10 mouse cellular contexts compared by ENCODE assay signal in the genomic region with DNA sequence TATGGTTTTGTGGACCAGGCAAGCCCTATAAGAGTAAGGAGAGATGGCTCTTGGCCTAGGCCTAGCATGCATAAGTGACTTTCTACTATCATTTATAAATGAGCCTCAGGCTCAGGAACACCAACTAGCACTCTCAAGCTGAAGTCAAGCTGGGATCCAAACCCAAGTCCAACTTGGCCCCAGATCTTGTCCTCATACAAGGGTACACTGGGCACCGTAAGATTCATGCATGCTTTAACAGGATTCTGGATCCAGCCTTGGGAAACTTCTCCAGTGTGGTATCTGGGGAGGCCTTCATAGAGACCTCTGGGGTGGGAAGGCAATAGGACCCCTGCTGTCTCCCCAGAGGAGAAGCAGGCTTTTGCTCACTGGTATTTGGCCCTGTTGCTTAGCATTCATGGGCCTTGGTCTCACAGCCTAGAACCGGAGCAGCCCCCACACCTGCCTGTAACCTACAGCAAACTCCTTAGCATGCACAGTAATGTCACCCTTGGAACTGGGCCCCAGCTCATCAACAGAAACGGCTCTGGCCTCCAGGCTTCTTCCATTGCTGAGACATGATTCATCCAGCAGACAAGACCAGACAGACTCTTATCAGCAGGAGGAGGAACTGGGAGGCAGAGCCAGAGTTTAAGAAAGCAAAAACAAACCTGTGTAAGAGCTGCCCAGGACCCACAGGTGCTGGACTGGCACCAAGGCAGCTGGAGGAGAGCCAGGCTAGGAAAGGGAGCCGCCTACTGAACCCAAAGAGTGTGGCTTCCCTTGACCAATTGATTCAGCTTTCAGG. TPM values are rescaled to one million over a fixed set of nuclear protein-coding genes. Genes with fewer than 3 reads are reported as not detected.
DNase-seq lines count a peak whose midpoint lies in the region; ATAC-seq lines count a peak whose summit lies in the region.
"Had no signal": no experiment of that assay in that cellular context is flagged by ENCODE, and none has a peak within 500 bp of the region (broad histone marks: within the 10 kb centered on the region; RNA-seq: fewer than 3 reads in every experiment).

No protein-coding gene starts in this region.

- H3K4me2 ChIP-seq in heart, embryonic 12.5 days: no peak overlapping the region
- H3K4me2 ChIP-seq: embryonic facial prominence, embryonic 12.5 days had no signal

- no peak for DNase-seq in heart, adult 9 months (ENCODE audit: low spot score in 2 of 2)
- DNase-seq in 3T3-L1 (ENCODE audit: low read depth, low spot score) (peak; percentile 86), R1 (ENCODE audit: low read depth, low spot score) (peak; percentile 59)
- peak; percentile 27 for DNase-seq in lung, postnatal 10 days
- no peak for DNase-seq in layer of hippocampus, postnatal 25 days (ENCODE audit: extremely low spot score in 1 of 2, low spot score in 1 of 2)
- DNase-seq in left cerebral cortex, postnatal 4 days: no peak

- intact Hi-C loops in left cerebral cortex, postnatal 4 days (cut with DNase I): no loop called here

- no peak for ATAC-seq in heart, embryonic 12.5 days (ENCODE audit: insufficient number of reproducible peaks, low FRiP score)
- no peak for ATAC-seq in megakaryocyte, adult 5-6 weeks (ENCODE audit: poor library complexity, severe bottlenecking)

- H3K36me3 ChIP-seq in heart, embryonic 12.5 days: no peaks in the 10 kb centered on the region
- H3K36me3 ChIP-seq: embryonic facial prominence, embryonic 12.5 days had no signal

- 0 out of 2 replicates have a peak overlapping the region, but pooled peaks have one; percentile 41 for H3K27ac ChIP-seq in heart, embryonic 12.5 days (ENCODE audit: poor library complexity, severe bottlenecking)
- H3K27ac ChIP-seq: embryonic facial prominence, embryonic 12.5 days had no signal

- no peaks in the 10 kb centered on the region; the same call in 1 of the 2 replicates for H3K9me3 ChIP-seq in heart, embryonic 12.5 days (replicated peaks)
- H3K9me3 ChIP-seq: embryonic facial prominence, embryonic 12.5 days had no signal

- H3K4me3 ChIP-seq in heart, embryonic 12.5 days: no peak overlapping the region
- H3K4me3 ChIP-seq: embryonic facial prominence, embryonic 12.5 days had no signal

- no peaks in the 10 kb centered on the region for H3K27me3 ChIP-seq in heart, embryonic 12.5 days (replicated peaks)
- H3K27me3 ChIP-seq: embryonic facial prominence, embryonic 12.5 days had no signal

- no peak overlapping the region for H3K9ac ChIP-seq in heart, embryonic 12.5 days
- H3K9ac ChIP-seq: embryonic facial prominence, embryonic 12.5 days had no signal

- WGBS in heart, embryonic 12.5 days: 53% methylated on average over 4 of the region's 4 CpGs

- peaks cover 26% of the 10 kb centered on the region for H3K4me1 ChIP-seq in heart, embryonic 12.5 days (replicated peaks)
- H3K4me1 ChIP-seq: embryonic facial prominence, embryonic 12.5 days had no signal

RNA-seq across cellular contexts. Expression of a gene that starts 6.3 kb away (rescaled TPM):
- 23.4 and 23.9 TPM in 2 replicates for polyA plus RNA-seq in heart, embryonic 12.5 days (2016; fragmentation: Nextera tagmentation; extraction: Ambion mirVana)
- 14.9 and 15.2 TPM in 2 replicates for total RNA-seq in megakaryocyte, adult 5-6 weeks (2015)
- 29.3 and 31.6 TPM in 2 replicates for total RNA-seq in megakaryocyte, adult 5-6 weeks (2017)
- 100 to 1,000 TPM in 1 of 2 experiments, 10 to 100 TPM in 1; 97.6 to 105 TPM for total RNA-seq in layer of hippocampus, postnatal 25 days (2021)
- total RNA-seq in left cerebral cortex, postnatal 4 days (2021): 100 to 1,000 TPM; 126 to 127 TPM

RNA-seq across cellular contexts. Expression of a gene that starts 20.6 kb away (rescaled TPM):
- polyA plus RNA-seq in heart, embryonic 12.5 days (2016; fragmentation: Nextera tagmentation; extraction: Ambion mirVana): 19.6 and 21.6 TPM in 2 replicates
- total RNA-seq in megakaryocyte, adult 5-6 weeks (2015): 38.1 and 51.5 TPM in 2 replicates
- total RNA-seq in megakaryocyte, adult 5-6 weeks (2017): 24.7 and 27.3 TPM in 2 replicates
- total RNA-seq in layer of hippocampus, postnatal 25 days (2021): 10 to 100 TPM; 11.4 to 13.4 TPM
- 1 to 10 TPM; 7.1 to 9.0 TPM for total RNA-seq in left cerebral cortex, postnatal 4 days (2021)

RNA-seq across cellular contexts. Expression of a gene that starts 39.9 kb away (rescaled TPM):
- polyA plus RNA-seq in heart, embryonic 12.5 days (2016; fragmentation: Nextera tagmentation; extraction: Ambion mirVana): 0.27 and 0.52 TPM in 2 replicates
- not detected in 2 replicates for total RNA-seq in megakaryocyte, adult 5-6 weeks (2015)
- 1.2 TPM in 1 of 2 replicates, not detected in the other for total RNA-seq in megakaryocyte, adult 5-6 weeks (2017)
- total RNA-seq in layer of hippocampus, postnatal 25 days (2021): 1 to 10 TPM; 1.2 to 2.4 TPM
- under 1 TPM; 0.66 to 0.93 TPM for total RNA-seq in left cerebral cortex, postnatal 4 days (2021)
- total RNA-seq: neutrophil, adult 5-6 weeks had no signal

Comparison
In these comparisons a context has a peak if more than half of its experiments do, and no peak if none do; other contexts are left out.
1. DNase-seq: peak in 3T3-L1 (single experiment), R1 (single experiment) and lung, postnatal 10 days (single experiment); none in heart, adult 9 months (0 of 2), layer of hippocampus, postnatal 25 days (0 of 2) and left cerebral cortex, postnatal 4 days (single experiment).